Mouse (Mus musculus) liver (tissue): Measurements from ENCODE around the gene Ssh1.

Source experiments
- DNase-seq: peaks from one replicate; pipeline ENCODE4 v3.0.0-alpha.2; 2020; ENCODE audit warnings: mixed read lengths

Ssh1 gene

GRCm38 (mm10) chr5:113887132-113887531 lies 106.6 kb downstream of the Ssh1 start:
- DNase-seq, result no peak
